Mouse (Mus musculus): ENCODE results near the gene Gm3646. TPM values are rescaled to one million over a fixed set of nuclear protein-coding genes. Genes with fewer than 3 reads are reported as not detected.

The Gm3646 gene
- polyA plus RNA-seq, 1 experiment, result not detected

- DNase-seq, result no peak
- peaks cover 7% of the 10 kb centered on the region for H3K4me1 ChIP-seq (ENCODE audit: control insufficient read depth, insufficient read depth, low read length)
- TF ChIP-seq CTCF (IDR thresholded peaks at IDR 0.05; ENCODE audit: insufficient read depth, low read length) (no peak), POLR2A (IDR thresholded peaks at IDR 0.05; ENCODE audit: borderline replicate concordance, extremely low read depth, low read depth, low read length) (no peak)
- 50% methylated on average over 7 of the region's 7 CpGs for WGBS
- H3K4me3 ChIP-seq (replicated peaks; ENCODE audit: extremely low read depth, low read depth, low read length), result no peak overlapping the region
Observed at GRCm38 (mm10) chr1:39765854-39766493, 39.2 kb downstream of the Gm3646 start.

- H3K4me3 ChIP-seq (replicated peaks; ENCODE audit: extremely low read depth, low read depth, low read length), result peak overlapping the region; percentile 43
- peaks cover 15% of the 10 kb centered on the region for H3K4me1 ChIP-seq (ENCODE audit: control insufficient read depth, insufficient read depth, low read length)
- no peak for TF ChIP-seq POLR2A (IDR thresholded peaks at IDR 0.05; ENCODE audit: borderline replicate concordance, extremely low read depth, low read depth, low read length)
- TF ChIP-seq CTCF (IDR thresholded peaks at IDR 0.05; ENCODE audit: insufficient read depth, low read length), result no peak
- 3% methylated on average over 10 of the region's 10 CpGs for whole genome bisulfite sequencing
- DNase-seq, result no peak
Observed at GRCm38 (mm10) chr1:39762025-39762370, 43.1 kb downstream of the Gm3646 start.

- 6% methylated on average over 22 of the region's 22 CpGs for WGBS
- DNase-seq, result peak; percentile 45
- Histone ChIP-seq H3K4me1 (ENCODE audit: control insufficient read depth, insufficient read depth, low read length) (peaks cover 15% of the 10 kb centered on the region), H3K4me3 (replicated peaks; ENCODE audit: extremely low read depth, low read depth, low read length) (peak overlapping the region; percentile 43)
- TF ChIP-seq CTCF (IDR thresholded peaks at IDR 0.05; ENCODE audit: insufficient read depth, low read length) (peak; percentile 75), POLR2A (IDR thresholded peaks at IDR 0.05; ENCODE audit: borderline replicate concordance, extremely low read depth, low read depth, low read length) (no peak)
Observed at GRCm38 (mm10) chr1:39761211-39762024, 43.7 kb downstream of the Gm3646 start.

GRCm38 (mm10) chr1:39760181-39760715 lies 44.9 kb downstream of the Gm3646 start:
- TF ChIP-seq POLR2A (IDR thresholded peaks at IDR 0.05; ENCODE audit: borderline replicate concordance, extremely low read depth, low read depth, low read length) (no peak), CTCF (IDR thresholded peaks at IDR 0.05; ENCODE audit: insufficient read depth, low read length) (no peak)
- WGBS, result 77% methylated on average over 6 of the region's 6 CpGs

GRCm38 (mm10) chr1:39759231-39760175 lies 45.6 kb downstream of the Gm3646 start:
- H3K4me1 ChIP-seq (ENCODE audit: control insufficient read depth, insufficient read depth, low read length), result peaks cover 18% of the 10 kb centered on the region
- no peak for DNase-seq
- H3K4me3 ChIP-seq (replicated peaks; ENCODE audit: extremely low read depth, low read depth, low read length), result no peak overlapping the region
- WGBS, result 27% methylated on average over 9 of the region's 9 CpGs
- TF ChIP-seq POLR2A (IDR thresholded peaks at IDR 0.05; ENCODE audit: borderline replicate concordance, extremely low read depth, low read depth, low read length) (no peak), CTCF (IDR thresholded peaks at IDR 0.05; ENCODE audit: insufficient read depth, low read length) (no peak)

More at GRCm38 (mm10) chr1:39760181-39760715, 44.9 kb downstream of the Gm3646 start:
- no peak overlapping the region for H3K4me3 ChIP-seq (replicated peaks; ENCODE audit: extremely low read depth, low read depth, low read length)
- no peak for DNase-seq
- peaks cover 15% of the 10 kb centered on the region for H3K4me1 ChIP-seq (ENCODE audit: control insufficient read depth, insufficient read depth, low read length)

GRCm38 (mm10) chr1:39758244-39758643 lies 46.9 kb downstream of the Gm3646 start:
- 40% methylated on average over 9 of the region's 9 CpGs for WGBS

GRCm38 (mm10) chr1:39756952-39757351 lies 48.2 kb downstream of the Gm3646 start:
- DNase-seq, result no peak
- no peak overlapping the region for H3K4me3 ChIP-seq (replicated peaks; ENCODE audit: extremely low read depth, low read depth, low read length)
- no peak for TF ChIP-seq CTCF (IDR thresholded peaks at IDR 0.05; ENCODE audit: insufficient read depth, low read length)
- no peak for TF ChIP-seq POLR2A (IDR thresholded peaks at IDR 0.05; ENCODE audit: borderline replicate concordance, extremely low read depth, low read depth, low read length)
- 79% methylated on average over 11 of the region's 11 CpGs for WGBS
- H3K4me1 ChIP-seq (ENCODE audit: control insufficient read depth, insufficient read depth, low read length), result peaks cover 16% of the 10 kb centered on the region

More at GRCm38 (mm10) chr1:39758244-39758643, 46.9 kb downstream of the Gm3646 start:
- no peak for DNase-seq
- peaks cover 18% of the 10 kb centered on the region for H3K4me1 ChIP-seq (ENCODE audit: control insufficient read depth, insufficient read depth, low read length)
- TF ChIP-seq CTCF (IDR thresholded peaks at IDR 0.05; ENCODE audit: insufficient read depth, low read length), result no peak
- no peak for TF ChIP-seq POLR2A (IDR thresholded peaks at IDR 0.05; ENCODE audit: borderline replicate concordance, extremely low read depth, low read depth, low read length)
- H3K4me3 ChIP-seq (replicated peaks; ENCODE audit: extremely low read depth, low read depth, low read length), result no peak overlapping the region

- Histone ChIP-seq H3K4me3 (replicated peaks; ENCODE audit: extremely low read depth, low read depth, low read length) (no peak overlapping the region), H3K4me1 (ENCODE audit: control insufficient read depth, insufficient read depth, low read length) (peaks cover 17% of the 10 kb centered on the region)
- TF ChIP-seq POLR2A (IDR thresholded peaks at IDR 0.05; ENCODE audit: borderline replicate concordance, extremely low read depth, low read depth, low read length), result no peak
- no peak for TF ChIP-seq CTCF (IDR thresholded peaks at IDR 0.05; ENCODE audit: insufficient read depth, low read length)
- DNase-seq, result no peak
- WGBS, result 50% methylated on average over 13 of the region's 13 CpGs
Observed at GRCm38 (mm10) chr1:39754224-39754957, 50.7 kb downstream of the Gm3646 start.

Other genes starting within 250 kb of the Gm3646 start
- gene Rnf149, start 227.9 kb downstream of the Gm3646 start, polyA plus RNA-seq (2012; rRNA removed), result 17.3 and 18.2 TPM in 2 replicates
- gene Creg2, start 153.9 kb downstream of the Gm3646 start, polyA plus RNA-seq (2012; rRNA removed), result 0.07 and 0.14 TPM in 2 replicates
- 0.14 and 0.24 TPM in 2 replicates for gene Rfx8, start 84.3 kb downstream of the Gm3646 start, polyA plus RNA-seq (2012; rRNA removed)
- 80.4 and 94.7 TPM in 2 replicates for gene Map4k4, start 95.6 kb upstream of the Gm3646 start, polyA plus RNA-seq (2012; rRNA removed)